Mouse (Mus musculus) small intestine, adult 2 months (tissue): ENCODE results near the gene Zfp507.

Experiments
- CTCF ChIP-seq: fragments of 200-500 bp; IDR thresholded peaks from 2 replicates; pipeline ENCODE4 v1.5.1; 2012; ENCODE audit warnings: low read depth, mild to moderate bottlenecking, control low read depth, inconsistent platforms, low read length, moderate library complexity, mixed read lengths; ENCODE audit not compliant: insufficient replicate concordance, insufficient read length; ENCODE audit errors: extremely low read depth
- POLR2A ChIP-seq: fragments of 200-500 bp; IDR thresholded peaks from 2 replicates; pipeline ENCODE4 v1.6.1; 2012; ENCODE audit warnings: low read depth, mild to moderate bottlenecking, control low read depth, inconsistent platforms, low read length, moderate library complexity

GRCm38 (mm10) chr7:35740489-35741230 lies 62.1 kb downstream of the Zfp507 start:
- TF ChIP-seq POLR2A (no peak), CTCF (peak; percentile 53; the same call in 1 of the 2 replicates)
